Mouse (Mus musculus): Measurements from ENCODE around the gene Efna4.

Gene Efna4

GRCm38 (mm10) chr3:89364631-89365030, 26.8 kb upstream of the Efna4 start:
- DNase-seq (ENCODE audit: low spot score in 2 of 2) = no peak

GRCm38 (mm10) chr3:89361675-89362074, 23.8 kb upstream of the Efna4 start, which contains the start of gene Dcst2:
Gene Dcst2, plus strand, starts transcription at chr3:89361975.
- DNase-seq (ENCODE audit: low spot score in 2 of 2) = no peak

GRCm38 (mm10) chr3:89360237-89360636, 22.4 kb upstream of the Efna4 start:
- no peak for DNase-seq (ENCODE audit: low spot score in 2 of 2)

- DNase-seq (ENCODE audit: low spot score in 2 of 2) = no peak
Measured at GRCm38 (mm10) chr3:89359630-89360029, 21.8 kb upstream of the Efna4 start.

- no peak for DNase-seq (ENCODE audit: low spot score in 2 of 2)
Measured at GRCm38 (mm10) chr3:89356029-89356428, 18.2 kb upstream of the Efna4 start.

GRCm38 (mm10) chr3:89355512-89355902, 17.7 kb upstream of the Efna4 start:
- no peak for DNase-seq (ENCODE audit: low spot score in 2 of 2)

GRCm38 (mm10) chr3:89354816-89355511, 17.1 kb upstream of the Efna4 start:
- peak; percentile 80 to 82 for DNase-seq (ENCODE audit: low spot score in 2 of 2)

- DNase-seq (ENCODE audit: low spot score in 2 of 2) = no peak
Measured at GRCm38 (mm10) chr3:89351271-89351670, 13.4 kb upstream of the Efna4 start.

GRCm38 (mm10) chr3:89349869-89350501, 12.2 kb upstream of the Efna4 start, which contains the start of gene Adam15:
Gene Adam15, minus strand, starts transcription at chr3:89349996.
- DNase-seq (ENCODE audit: low spot score in 2 of 2) = peak; percentile 92

GRCm38 (mm10) chr3:89348911-89349868, 11.4 kb upstream of the Efna4 start:
- peak in 1 of 2 experiments; percentile 54 for DNase-seq (ENCODE audit: low spot score in 2 of 2)

- DNase-seq (ENCODE audit: low spot score in 2 of 2) = no peak
Measured at GRCm38 (mm10) chr3:89347916-89348315, 10.1 kb upstream of the Efna4 start.

- DNase-seq (ENCODE audit: low spot score in 2 of 2) = no peak
Measured at GRCm38 (mm10) chr3:89346815-89347540, 9.2 kb upstream of the Efna4 start.

- DNase-seq (ENCODE audit: low spot score in 2 of 2) = no peak
Measured at GRCm38 (mm10) chr3:89343279-89343678, 5.5 kb upstream of the Efna4 start.

- no peak for DNase-seq (ENCODE audit: low spot score in 2 of 2)
Measured at GRCm38 (mm10) chr3:89341794-89342193, 4.0 kb upstream of the Efna4 start.

GRCm38 (mm10) chr3:89340465-89340864, 2.6 kb upstream of the Efna4 start:
- DNase-seq (ENCODE audit: low spot score in 2 of 2) = peak; percentile 79 to 88

GRCm38 (mm10) chr3:89339416-89339815, 1.6 kb upstream of the Efna4 start:
- peak; percentile 72 to 73 for DNase-seq (ENCODE audit: low spot score in 2 of 2)

GRCm38 (mm10) chr3:89337062-89337720, 637 bp downstream of the Efna4 start:
- DNase-seq (ENCODE audit: low spot score in 2 of 2) = no peak

GRCm38 (mm10) chr3:89336529-89336928, 1.3 kb downstream of the Efna4 start:
- no peak for DNase-seq (ENCODE audit: low spot score in 2 of 2)

- no peak for DNase-seq (ENCODE audit: low spot score in 2 of 2)
Measured at GRCm38 (mm10) chr3:89333053-89333452, 4.8 kb downstream of the Efna4 start.

GRCm38 (mm10) chr3:89332476-89332875, 5.4 kb downstream of the Efna4 start:
- no peak for DNase-seq (ENCODE audit: low spot score in 2 of 2)

GRCm38 (mm10) chr3:89332013-89332412, 5.8 kb downstream of the Efna4 start:
- DNase-seq (ENCODE audit: low spot score in 2 of 2) = no peak
